Mouse (Mus musculus): Measurements from ENCODE around the gene Slc43a3. TPM values are rescaled to one million over a fixed set of nuclear protein-coding genes. Genes with fewer than 3 reads are reported as not detected.

Slc43a3 gene
- polyA plus RNA-seq, 1 experiment from 2014 or later: not detected

DNA sequence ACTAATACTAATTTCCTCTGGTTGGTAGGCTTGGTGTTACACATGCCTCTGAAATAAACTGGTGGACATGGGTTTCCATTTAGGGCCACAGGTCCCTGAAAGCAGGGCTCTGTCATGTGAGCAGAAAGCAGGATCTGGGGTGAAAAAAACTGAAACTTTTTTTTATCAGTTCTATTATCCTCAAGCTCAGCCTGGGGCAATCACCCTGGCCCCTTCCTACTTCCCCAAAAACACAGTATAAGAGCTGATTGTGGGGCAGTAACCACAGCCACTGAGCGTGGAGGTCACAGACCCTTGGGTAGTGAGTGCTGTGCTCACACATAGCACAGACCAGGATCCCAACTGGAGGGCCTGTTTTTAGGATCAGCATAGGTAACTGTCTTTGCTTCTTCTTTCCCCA lies 51.6 kb downstream of the Slc43a3 start, which contains the start of gene Prg3:
Gene Prg3, plus strand, starts transcription at position 286 of the 400 bp plus-strand sequence.
- H3K27me3 ChIP-seq: peaks cover 28% of the 10 kb centered on the region
- DNase-seq (ENCODE audit: low read depth, low spot score) (no peak), ATAC-seq (no peak)
- in situ Hi-C loops (cut with MboI; ENCODE audit: low pct_unique_long_range_greater_than_20kb): no loop called here
- ChIA-PET CTCF (no interaction called here), POLR2A (no interaction called here)
- no peak for TF ChIP-seq CTCF (IDR thresholded peaks at IDR 0.05)

GRCm38 (mm10) chr2:84996376-84996775 lies 60.0 kb downstream of the Slc43a3 start:
- no peak for ATAC-seq
- no peaks in the 10 kb centered on the region for H3K27me3 ChIP-seq
- no peak for DNase-seq (ENCODE audit: low read depth, low spot score)
- ChIA-PET POLR2A (no interaction called here), CTCF (no interaction called here)
- no peak for TF ChIP-seq CTCF (IDR thresholded peaks at IDR 0.05)
- in situ Hi-C loops (cut with MboI; ENCODE audit: low pct_unique_long_range_greater_than_20kb): no loop called here

DNA sequence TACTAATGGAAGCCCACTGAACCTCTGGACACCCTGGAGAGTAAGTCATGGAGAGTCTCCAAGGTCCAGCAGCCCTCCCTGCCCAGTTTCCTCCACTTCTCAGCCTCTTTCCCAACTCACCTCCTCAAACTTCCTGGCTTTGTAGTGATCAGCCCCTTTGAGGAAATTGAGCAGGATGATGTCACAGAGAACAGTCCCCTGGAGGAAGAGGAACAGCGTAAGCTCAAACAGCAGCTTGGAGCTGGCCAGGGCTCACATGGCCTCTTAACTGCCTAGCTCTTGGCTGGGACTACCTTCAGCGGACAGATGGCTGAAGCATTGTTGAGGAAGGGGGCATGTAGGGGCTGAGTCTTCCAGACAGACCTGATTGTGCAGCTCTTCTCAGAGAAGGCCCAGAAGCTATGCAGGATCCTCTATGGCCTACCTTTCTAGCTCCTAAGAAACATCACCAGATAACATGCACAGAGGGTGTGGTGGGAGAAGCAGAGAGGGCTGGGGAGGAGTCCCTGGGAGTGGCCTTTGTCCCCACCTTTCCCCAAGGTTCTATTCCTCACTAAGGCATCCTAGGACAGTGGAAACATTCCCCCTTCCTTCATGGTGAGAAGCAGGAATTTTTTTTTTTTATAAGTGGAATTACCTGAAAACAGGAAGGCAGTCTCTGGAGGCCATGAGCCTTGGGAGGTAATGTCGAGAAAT lies 63.3 kb downstream of the Slc43a3 start:
- ATAC-seq (no peak), DNase-seq (ENCODE audit: low read depth, low spot score) (no peak)
- H3K27me3 ChIP-seq: no peaks in the 10 kb centered on the region
- ChIA-PET CTCF (no interaction called here), POLR2A (interaction anchor here (0.6 kb wide), 1 partner anchor 263 kb away, joined by 4 read pairs; no protein-coding TSS in a partner anchor)
- TF ChIP-seq CTCF (IDR thresholded peaks at IDR 0.05): no peak
- in situ Hi-C loops (cut with MboI; ENCODE audit: low pct_unique_long_range_greater_than_20kb): no loop called here

DNA sequence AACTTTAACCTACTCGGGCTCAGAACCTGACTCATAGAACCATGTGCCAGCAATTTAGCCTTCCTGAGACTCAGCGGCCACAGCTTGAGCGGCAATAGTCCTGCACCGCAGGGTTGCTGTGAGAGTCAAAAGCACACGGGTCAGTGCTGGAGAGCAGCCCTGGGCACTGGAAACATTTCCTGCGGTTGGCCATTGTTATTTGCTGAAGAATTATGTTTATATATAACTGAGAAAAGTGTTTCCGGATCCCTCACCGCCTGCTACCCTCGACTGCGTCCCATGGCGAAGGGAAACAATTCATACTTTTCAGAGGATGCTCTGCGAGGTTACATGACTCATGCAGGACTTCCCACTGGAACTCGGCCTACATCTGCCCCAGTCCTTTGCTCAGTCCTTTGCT lies 65.1 kb downstream of the Slc43a3 start:
- in situ Hi-C loops (cut with MboI; ENCODE audit: low pct_unique_long_range_greater_than_20kb): no loop called here
- no peak for ATAC-seq
- no peak for DNase-seq (ENCODE audit: low read depth, low spot score)

GRCm38 (mm10) chr2:85002575-85002974 lies 66.2 kb downstream of the Slc43a3 start:
- in situ Hi-C loops (cut with MboI; ENCODE audit: low pct_unique_long_range_greater_than_20kb): no loop called here
- ChIA-PET POLR2A (no interaction called here), CTCF (interaction anchor here (1.1 to 1.5 kb wide), 2 partner anchors 9 to 46 kb away, joined by 3 to 5 read pairs; no protein-coding TSS in a partner anchor)
- DNase-seq (ENCODE audit: low read depth, low spot score) (no peak), ATAC-seq (no peak)
- H3K27me3 ChIP-seq: no peaks in the 10 kb centered on the region
- no peak for TF ChIP-seq CTCF (IDR thresholded peaks at IDR 0.05)

More for the DNA sequence above, 65.1 kb downstream of the Slc43a3 start:
- CTCF ChIA-PET: interaction anchor here (1.5 kb wide), 1 partner anchor 45 kb away, joined by 5 read pairs; no protein-coding TSS in a partner anchor
- POLR2A ChIA-PET: no interaction called here
- H3K27me3 ChIP-seq: no peaks in the 10 kb centered on the region
- TF ChIP-seq CTCF (IDR thresholded peaks at IDR 0.05): no peak

DNA sequence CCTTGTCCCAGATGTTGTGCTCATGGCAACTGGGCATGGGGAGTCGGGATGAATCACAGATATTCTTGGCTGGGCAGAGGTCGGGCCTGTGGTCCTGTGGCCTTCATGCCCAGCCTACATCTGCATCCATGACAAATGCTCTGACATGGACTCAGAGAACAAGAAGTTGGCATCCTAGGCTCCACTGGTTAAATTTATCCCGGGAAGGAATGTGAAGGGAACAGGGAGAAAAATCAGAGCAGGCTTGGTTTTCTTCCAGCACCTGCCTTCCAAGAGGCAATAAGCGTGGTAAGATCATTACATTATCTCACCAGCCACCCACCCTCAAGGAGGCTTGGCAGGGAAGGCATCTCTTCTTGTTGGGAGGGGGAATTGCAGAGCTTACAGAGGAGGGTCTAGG lies 68.0 kb downstream of the Slc43a3 start:
- H3K27me3 ChIP-seq: peaks cover 3% of the 10 kb centered on the region
- ATAC-seq (no peak), DNase-seq (ENCODE audit: low read depth, low spot score) (no peak)
- ChIA-PET CTCF (interaction anchor here (1.2 kb wide), 1 partner anchor 48 kb away, joined by 3 read pairs; no protein-coding TSS in a partner anchor), POLR2A (no interaction called here)
- in situ Hi-C loops (cut with MboI; ENCODE audit: low pct_unique_long_range_greater_than_20kb): no loop called here
- no peak for TF ChIP-seq CTCF (IDR thresholded peaks at IDR 0.05)

DNA sequence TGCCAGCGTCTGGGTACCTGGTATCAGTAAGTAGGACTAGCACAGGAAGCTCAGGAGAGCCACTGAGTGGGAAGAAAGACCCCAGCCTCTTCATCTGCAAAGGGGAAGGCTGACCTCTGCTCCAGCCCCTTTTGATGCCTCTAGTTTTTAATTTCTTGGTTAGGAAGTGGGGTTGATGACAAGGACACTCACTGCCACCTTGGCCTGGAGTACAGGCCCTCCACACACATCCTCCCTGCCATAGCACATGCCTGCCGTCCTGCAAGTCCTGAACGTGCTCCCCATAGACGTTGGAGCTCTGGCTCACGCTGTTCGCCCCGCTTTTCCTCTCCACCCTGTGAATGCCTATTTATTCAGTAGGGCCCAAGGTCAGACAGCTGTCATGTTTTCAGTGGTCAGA lies 70.2 kb downstream of the Slc43a3 start:
- in situ Hi-C loops (cut with MboI; ENCODE audit: low pct_unique_long_range_greater_than_20kb): no loop called here
- CTCF ChIA-PET: interaction anchor here (1.0 to 2.9 kb wide), 7 partner anchors 9 to 175 kb away, joined by 3 to 14 read pairs (median 3); no protein-coding TSS in a partner anchor
- H3K27me3 ChIP-seq: peaks cover 9% of the 10 kb centered on the region
- no peak for TF ChIP-seq CTCF (IDR thresholded peaks at IDR 0.05)
- DNase-seq (ENCODE audit: low read depth, low spot score) (no peak), ATAC-seq (no peak)
- POLR2A ChIA-PET: no interaction called here

DNA sequence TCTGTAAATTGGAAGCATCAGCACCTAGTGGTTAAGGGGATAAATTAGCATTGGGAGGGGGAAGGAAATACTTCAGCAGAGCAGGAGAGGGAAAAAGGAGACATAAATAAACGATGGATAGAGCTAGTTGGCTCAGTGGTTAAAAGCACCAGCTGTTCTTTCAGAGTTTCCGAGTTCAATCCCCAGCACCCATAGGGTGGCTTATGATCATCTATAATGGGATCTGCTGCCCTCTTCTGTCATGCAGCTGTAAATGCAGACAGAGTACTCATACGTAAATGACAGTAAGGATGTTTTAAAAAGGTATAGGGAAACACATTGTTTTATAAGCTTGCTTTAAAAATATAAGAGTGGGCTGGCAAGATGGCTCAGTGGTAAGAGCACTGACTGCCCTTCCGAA lies 71.3 kb downstream of the Slc43a3 start:
- ATAC-seq (no peak), DNase-seq (ENCODE audit: low read depth, low spot score) (no peak)
- CTCF ChIA-PET: interaction anchor here (1.2 to 2.9 kb wide), 9 partner anchors 11 to 176 kb away, joined by 3 to 14 read pairs (median 4); no protein-coding TSS in a partner anchor
- in situ Hi-C loops (cut with MboI; ENCODE audit: low pct_unique_long_range_greater_than_20kb): no loop called here
- POLR2A ChIA-PET: no interaction called here
- peak; percentile 76 for TF ChIP-seq CTCF (IDR thresholded peaks at IDR 0.05)
- H3K27me3 ChIP-seq: peaks cover 9% of the 10 kb centered on the region

Other genes starting within 250 kb of the Slc43a3 start
- gene Zdhhc5, start 221.4 kb upstream of the Slc43a3 start, polyA plus RNA-seq (2021): 65.0 TPM
- gene Clp1, start 209.2 kb upstream of the Slc43a3 start, polyA plus RNA-seq (2021): 11.9 TPM
- gene Ypel4, start 202.5 kb upstream of the Slc43a3 start, polyA plus RNA-seq (2021): 11.6 TPM
- gene Gm19426, start 192.9 kb upstream of the Slc43a3 start, polyA plus RNA-seq (2021): 3.1 TPM
- gene Serping1, start 161.1 kb upstream of the Slc43a3 start, polyA plus RNA-seq (2021): 0.14 TPM
- 4.7 TPM for gene Ube2l6, start 137.8 kb upstream of the Slc43a3 start, polyA plus RNA-seq (2021)
- gene Smtnl1, start 113.9 kb upstream of the Slc43a3 start, polyA plus RNA-seq (2021): not detected
- gene Timm10, start 109.6 kb upstream of the Slc43a3 start, polyA plus RNA-seq (2021): 56.5 TPM
- 0.22 TPM for gene Slc43a1, start 97.7 kb upstream of the Slc43a3 start, polyA plus RNA-seq (2021)
- gene Rtn4rl2, start 49.9 kb upstream of the Slc43a3 start, polyA plus RNA-seq (2021): 0.82 TPM
- not detected for gene Prg2, start 43.9 kb downstream of the Slc43a3 start, polyA plus RNA-seq (2021)
- gene Prg3, start 51.6 kb downstream of the Slc43a3 start, polyA plus RNA-seq (2021): not detected
- gene Ssrp1, start 100.7 kb downstream of the Slc43a3 start, polyA plus RNA-seq (2021): 224 TPM
- gene P2rx3, start 100.9 kb downstream of the Slc43a3 start, polyA plus RNA-seq (2021): 0.27 TPM
- gene Tnks1bp1, start 111.4 kb downstream of the Slc43a3 start, polyA plus RNA-seq (2021): 105 TPM
- 0.12 TPM for gene Aplnr, start 199.6 kb downstream of the Slc43a3 start, polyA plus RNA-seq (2021)